Mouse (Mus musculus) hindbrain, embryonic 10.5 days (tissue): ENCODE data around the gene Trp53i13. TPM values are rescaled to one million over a fixed set of nuclear protein-coding genes. Genes with fewer than 3 reads are reported as not detected.
A peak's percentile ranks its signal among the peaks of the same experiment; 100 is the strongest.

Experiments used
- DNase-seq: peaks from one replicate; pipeline ENCODE4 v3.0.0-alpha.2; 2017; ENCODE audit warnings: low spot score
- H3K27ac ChIP-seq: fragments of 300-500 bp; sonication (generic); 2 replicates; pipeline ENCODE4 v1.5.1; 2016; ENCODE audit warnings: mild to moderate bottlenecking, moderate library complexity
- H3K27me3 ChIP-seq: fragments of 300-500 bp; sonication (generic); 2 replicates; pipeline ENCODE4 v1.6.1; 2016; ENCODE audit warnings: mild to moderate bottlenecking; ENCODE audit not compliant: poor library complexity, insufficient read depth, severe bottlenecking
- H3K36me3 ChIP-seq: fragments of 300-500 bp; sonication (generic); 2 replicates; pipeline ENCODE4 v1.6.1; 2016; ENCODE audit warnings: mild to moderate bottlenecking, moderate library complexity
- H3K4me1 ChIP-seq: fragments of 300-500 bp; sonication (generic); replicated peaks from 2 replicates; pipeline ENCODE4 v1.6.1; 2016; ENCODE audit warnings: mild to moderate bottlenecking
- H3K4me3 ChIP-seq: fragments of 300-500 bp; sonication (generic); 2 replicates; pipeline ENCODE4 v1.5.1; 2016; ENCODE audit warnings: mild to moderate bottlenecking, moderate library complexity
- H3K9me3 ChIP-seq: fragments of 300-500 bp; sonication (generic); 2 replicates; pipeline ENCODE4 v1.6.1; 2016; ENCODE audit warnings: mild to moderate bottlenecking, moderate library complexity
- WGBS: fragments of 180-500 bp; shearing (Covaris S2); methylation state at CpG from one replicate; pipeline ENCODE4 v1.1.7; 2016; 5-methylcytosine and 5-hydroxymethylcytosine counted together
- polyA plus RNA-seq: library from polyadenylated mRNA; unstranded; fragments of >200 nt; fragmentation: Nextera tagmentation; extraction: Ambion mirVana; gene quantifications from 2 replicates; pipeline ENCODE4 v1.2.1, GENCODE M21; 2016

Gene Trp53i13
- polyA plus RNA-seq, 1 experiment from 2014 or later: 32.4 TPM

- H3K27ac ChIP-seq: no peak overlapping the region
- H3K4me1 ChIP-seq: peaks cover 47% of the 10 kb centered on the region
- H3K36me3 ChIP-seq: peaks cover 94% of the 10 kb centered on the region
- no peak for DNase-seq
- H3K4me3 ChIP-seq: no peak overlapping the region
- WGBS: 92% methylated on average over 22 of the region's 22 CpGs
- H3K9me3 ChIP-seq: no peaks in the 10 kb centered on the region
- H3K27me3 ChIP-seq: no peaks in the 10 kb centered on the region
Measured at GRCm38 (mm10) chr11:77505291-77505980, 10.3 kb downstream of the Trp53i13 start.

- WGBS: 95% methylated on average over 19 of the region's 19 CpGs
- H3K27me3 ChIP-seq: no peaks in the 10 kb centered on the region
- H3K4me3 ChIP-seq: no peak overlapping the region
- H3K4me1 ChIP-seq: peaks cover 54% of the 10 kb centered on the region
- H3K27ac ChIP-seq: no peak overlapping the region
- no peaks in the 10 kb centered on the region for H3K9me3 ChIP-seq
- peaks cover 94% of the 10 kb centered on the region for H3K36me3 ChIP-seq
- DNase-seq: no peak
Measured at GRCm38 (mm10) chr11:77504377-77504776, 11.4 kb downstream of the Trp53i13 start.

- Histone ChIP-seq H3K9me3 (no peaks in the 10 kb centered on the region), H3K27ac (no peak overlapping the region), H3K27me3 (no peaks in the 10 kb centered on the region), H3K4me1 (peaks cover 55% of the 10 kb centered on the region), H3K4me3 (no peak overlapping the region), H3K36me3 (peaks cover 94% of the 10 kb centered on the region)
- 63% methylated on average over 3 of the region's 3 CpGs for WGBS
- no peak for DNase-seq
Measured at GRCm38 (mm10) chr11:77503511-77503910, 12.3 kb downstream of the Trp53i13 start.

GRCm38 (mm10) chr11:77502481-77502880 lies 13.3 kb downstream of the Trp53i13 start:
- 87% methylated on average over 6 of the region's 6 CpGs for WGBS
- DNase-seq: no peak
- H3K36me3 ChIP-seq: peaks cover 91% of the 10 kb centered on the region
- no peaks in the 10 kb centered on the region for H3K27me3 ChIP-seq
- no peaks in the 10 kb centered on the region for H3K9me3 ChIP-seq
- H3K4me1 ChIP-seq: peaks cover 58% of the 10 kb centered on the region
- H3K4me3 ChIP-seq: no peak overlapping the region
- no peak overlapping the region for H3K27ac ChIP-seq

- WGBS: 94% methylated on average over 4 of the region's 4 CpGs
- no peak overlapping the region for H3K4me3 ChIP-seq
- H3K4me1 ChIP-seq: peaks cover 62% of the 10 kb centered on the region
- H3K9me3 ChIP-seq: no peaks in the 10 kb centered on the region
- H3K27ac ChIP-seq: no peak overlapping the region
- no peaks in the 10 kb centered on the region for H3K27me3 ChIP-seq
- peaks cover 86% of the 10 kb centered on the region for H3K36me3 ChIP-seq
- DNase-seq: no peak
Measured at GRCm38 (mm10) chr11:77501971-77502370, 13.8 kb downstream of the Trp53i13 start.

- Histone ChIP-seq H3K9me3 (no peaks in the 10 kb centered on the region), H3K36me3 (peaks cover 80% of the 10 kb centered on the region), H3K4me1 (peaks cover 61% of the 10 kb centered on the region), H3K27ac (no peak overlapping the region), H3K4me3 (no peak overlapping the region), H3K27me3 (no peaks in the 10 kb centered on the region)
- DNase-seq: peak; percentile 72
- 28% methylated on average over 5 of the region's 5 CpGs for WGBS
Measured at GRCm38 (mm10) chr11:77501392-77501791, 14.4 kb downstream of the Trp53i13 start.

GRCm38 (mm10) chr11:77500361-77501325 lies 15.1 kb downstream of the Trp53i13 start:
- WGBS: 80% methylated on average over 17 of the region's 17 CpGs
- peak; percentile 27 for DNase-seq
- peaks cover 73% of the 10 kb centered on the region for H3K36me3 ChIP-seq
- no peak overlapping the region for H3K4me3 ChIP-seq
- H3K27me3 ChIP-seq: no peaks in the 10 kb centered on the region
- peak overlapping the region; percentile 64; the same call in 1 of the 2 replicates for H3K27ac ChIP-seq
- H3K9me3 ChIP-seq: no peaks in the 10 kb centered on the region
- H3K4me1 ChIP-seq: peaks cover 69% of the 10 kb centered on the region

GRCm38 (mm10) chr11:77499354-77499753 lies 16.4 kb downstream of the Trp53i13 start:
- Histone ChIP-seq H3K27me3 (no peaks in the 10 kb centered on the region), H3K36me3 (peaks cover 62% of the 10 kb centered on the region), H3K27ac (peak overlapping the region; percentile 88), H3K9me3 (no peaks in the 10 kb centered on the region), H3K4me3 (no peak overlapping the region; the same call in 1 of the 2 replicates), H3K4me1 (peaks cover 81% of the 10 kb centered on the region)
- no peak for DNase-seq
- 93% methylated on average over 7 of the region's 7 CpGs for WGBS

GRCm38 (mm10) chr11:77498261-77499139 lies 17.3 kb downstream of the Trp53i13 start:
- Histone ChIP-seq H3K36me3 (peaks cover 54% of the 10 kb centered on the region), H3K4me3 (peak overlapping the region; percentile 29), H3K4me1 (peaks cover 86% of the 10 kb centered on the region), H3K27me3 (no peaks in the 10 kb centered on the region), H3K27ac (peak overlapping the region; percentile 88), H3K9me3 (no peaks in the 10 kb centered on the region)
- DNase-seq: peak; percentile 39
- WGBS: 74% methylated on average over 12 of the region's 12 CpGs

- H3K4me3 ChIP-seq: peak overlapping the region; percentile 29
- 9% methylated on average over 4 of the region's 4 CpGs for WGBS
Measured at GRCm38 (mm10) chr11:77497851-77498250, 17.9 kb downstream of the Trp53i13 start.

GRCm38 (mm10) chr11:77497341-77497756 lies 18.4 kb downstream of the Trp53i13 start:
- H3K4me3 ChIP-seq: peak overlapping the region; percentile 29
- H3K36me3 ChIP-seq: peaks cover 42% of the 10 kb centered on the region
- DNase-seq: peak; percentile 85
- no peaks in the 10 kb centered on the region for H3K9me3 ChIP-seq
- H3K27ac ChIP-seq: peak overlapping the region; percentile 88
- peaks cover 88% of the 10 kb centered on the region for H3K4me1 ChIP-seq
- H3K27me3 ChIP-seq: no peaks in the 10 kb centered on the region
- WGBS: 6% methylated on average over 6 of the region's 6 CpGs

More at GRCm38 (mm10) chr11:77497851-77498250, 17.9 kb downstream of the Trp53i13 start:
- peak; percentile 58 for DNase-seq
- H3K9me3 ChIP-seq: no peaks in the 10 kb centered on the region
- H3K27ac ChIP-seq: peak overlapping the region; percentile 88
- peaks cover 84% of the 10 kb centered on the region for H3K4me1 ChIP-seq
- no peaks in the 10 kb centered on the region for H3K27me3 ChIP-seq
- H3K36me3 ChIP-seq: peaks cover 47% of the 10 kb centered on the region

GRCm38 (mm10) chr11:77495507-77495906 lies 20.3 kb downstream of the Trp53i13 start:
- no peak overlapping the region for H3K4me3 ChIP-seq
- H3K27ac ChIP-seq: peak overlapping the region; percentile 3; the same call in 1 of the 2 replicates
- H3K4me1 ChIP-seq: peaks cover 95% of the 10 kb centered on the region
- H3K27me3 ChIP-seq: no peaks in the 10 kb centered on the region
- H3K36me3 ChIP-seq: peaks cover 24% of the 10 kb centered on the region
- no peaks in the 10 kb centered on the region for H3K9me3 ChIP-seq
- no peak for DNase-seq
